Mouse (Mus musculus) limb, embryonic 14.5 days (tissue): ENCODE measurements around the gene Ccdc88c. TPM values are rescaled to one million over a fixed set of nuclear protein-coding genes. Genes with fewer than 3 reads are reported as not detected.
"Not testable (repeated sequence)": the region's sequence is repeated elsewhere in the genome, so short reads cannot be mapped to it uniquely, and the experiment has no call there.

Experiments used
- ATAC-seq: fragments of 200-750 bp; cut with Nextera tagmentation; 2 replicates; pipeline ENCODE4 v1.8.0; 2017; ENCODE audit warnings: low read depth, moderate number of reproducible peaks, moderate TSS enrichment; ENCODE audit not compliant: low FRiP score
- DNase-seq: peaks from one replicate; pipeline ENCODE4 v3.0.0-alpha.2; 2015; ENCODE audit warnings: low spot score
- H3K27ac ChIP-seq: fragments of 300-500 bp; sonication (generic); replicated peaks from 2 replicates; pipeline ENCODE4 v1.5.1; 2014; ENCODE audit warnings: low read depth, mild to moderate bottlenecking, low read length, moderate library complexity, mixed read lengths
- H3K27me3 ChIP-seq: fragments of 300-500 bp; sonication (generic); 2 replicates; pipeline ENCODE4 v1.6.1; 2014; ENCODE audit warnings: low read length, mixed read lengths; ENCODE audit not compliant: control insufficient read depth, insufficient read depth
- H3K36me3 ChIP-seq: fragments of 300-500 bp; sonication (generic); 2 replicates; pipeline ENCODE4 v1.6.1; 2014; ENCODE audit warnings: mild to moderate bottlenecking, low read length, moderate library complexity, mixed read lengths; ENCODE audit not compliant: control insufficient read depth, insufficient read depth
- H3K4me1 ChIP-seq: fragments of 300-500 bp; sonication (generic); 2 replicates; pipeline ENCODE4 v1.6.1; 2014; ENCODE audit warnings: antibody characterized with exemption, low read length, mixed read lengths; ENCODE audit not compliant: control insufficient read depth, insufficient read depth
- H3K4me2 ChIP-seq: fragments of 300-500 bp; sonication (generic); replicated peaks from 2 replicates; pipeline ENCODE4 v1.6.1; 2014; ENCODE audit warnings: low read depth, mild to moderate bottlenecking, low read length, moderate library complexity; ENCODE audit not compliant: severe bottlenecking
- H3K4me3 ChIP-seq: fragments of 300-500 bp; sonication (generic); replicated peaks from 2 replicates; pipeline ENCODE4 v1.5.1; 2014; ENCODE audit warnings: low read length
- H3K9ac ChIP-seq: fragments of 300-500 bp; sonication (generic); 2 replicates; pipeline ENCODE4 v1.6.1; 2014; ENCODE audit warnings: mild to moderate bottlenecking, low read depth, low read length, moderate library complexity; ENCODE audit not compliant: severe bottlenecking
- H3K9me3 ChIP-seq: fragments of 300-500 bp; sonication (generic); 2 replicates; pipeline ENCODE4 v1.6.1; 2016; ENCODE audit warnings: low read length; ENCODE audit not compliant: control insufficient read depth
- POLR2A ChIP-seq: fragments of 200-500 bp; IDR thresholded peaks from 2 replicates; pipeline ENCODE4 v1.8.0; 2012; ENCODE audit warnings: inconsistent platforms, mild to moderate bottlenecking, moderate library complexity, borderline replicate concordance; ENCODE audit not compliant: insufficient read depth, insufficient read length; ENCODE audit errors: extremely low read depth
- WGBS: fragments of 180-500 bp; shearing (Covaris S2); extraction: QIAGEN DNeasy Blood & Tissue Kit; methylation state at CpG from one replicate; pipeline ENCODE4 v1.1.7; 2014; 5-methylcytosine and 5-hydroxymethylcytosine counted together
- polyA plus RNA-seq, 2 experiments: library from polyadenylated mRNA; depleted of rRNA in 1 of 2; stranded (reverse) in 1 of 2; unstranded in 1 of 2; fragments of >200 nt; fragmentation: Nextera tagmentation in 1 of 2; extraction: Ambion mirVana in 1 of 2; gene quantifications; 2 replicates each; pipeline versions ENCODE4 v1.2.1 to v1.2.3; 2012 to 2014

The Ccdc88c gene
- polyA plus RNA-seq, 2 experiments = 5.2 to 6.5 TPM

- H3K4me2 ChIP-seq = no peak overlapping the region
- no peak overlapping the region for H3K27ac ChIP-seq
- no peaks in the 10 kb centered on the region for H3K9me3 ChIP-seq
- no peaks in the 10 kb centered on the region for H3K36me3 ChIP-seq
- WGBS = 42% methylated on average over 5 of the region's 5 CpGs
- no peak overlapping the region for H3K4me3 ChIP-seq
- no peaks in the 10 kb centered on the region for H3K27me3 ChIP-seq
- H3K9ac ChIP-seq = no peak overlapping the region
- TF ChIP-seq POLR2A = no peak
- DNase-seq = no peak
- H3K4me1 ChIP-seq = peaks cover 29% of the 10 kb centered on the region
- no peak for ATAC-seq
Observed at GRCm38 (mm10) chr12:101016412-101016928, 12.4 kb downstream of the Ccdc88c start.

- ATAC-seq (no peak), DNase-seq (no peak)
- H3K36me3 ChIP-seq = no peaks in the 10 kb centered on the region
- H3K27ac ChIP-seq = no peak overlapping the region
- no peaks in the 10 kb centered on the region for H3K9me3 ChIP-seq
- no peaks in the 10 kb centered on the region for H3K27me3 ChIP-seq
- H3K4me1 ChIP-seq = peaks cover 29% of the 10 kb centered on the region
- H3K9ac ChIP-seq = no peak overlapping the region
- WGBS = 55% methylated on average over 4 of the region's 4 CpGs
- H3K4me2 ChIP-seq = no peak overlapping the region
- no peak for TF ChIP-seq POLR2A
- no peak overlapping the region for H3K4me3 ChIP-seq
Observed at GRCm38 (mm10) chr12:101015926-101016325, 12.9 kb downstream of the Ccdc88c start.

DNA sequence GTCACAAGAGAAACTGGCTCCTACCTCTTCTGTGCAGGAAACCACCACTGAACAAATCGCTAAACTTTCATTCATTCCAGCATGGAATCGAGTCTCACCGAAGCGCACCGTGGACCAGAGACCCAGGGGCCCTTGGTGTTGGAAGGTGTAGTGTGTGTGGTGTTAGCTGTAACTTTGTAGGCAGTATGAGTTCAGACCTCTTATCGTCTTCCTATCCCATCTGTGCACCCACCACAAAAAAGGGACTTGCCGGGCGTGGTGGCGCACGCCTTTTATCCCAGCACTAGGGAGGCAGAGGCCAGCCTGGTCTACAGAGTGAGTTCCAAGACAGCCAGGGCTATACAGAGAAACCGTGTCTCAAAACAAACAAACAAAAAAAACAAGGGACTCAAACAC is 13.7 kb downstream of the Ccdc88c start:
- H3K4me2 ChIP-seq = no peak overlapping the region
- TF ChIP-seq POLR2A = no peak
- H3K27me3 ChIP-seq = no peaks in the 10 kb centered on the region
- H3K36me3 ChIP-seq = no peaks in the 10 kb centered on the region
- no peak overlapping the region for H3K27ac ChIP-seq
- ATAC-seq (no peak), DNase-seq (no peak)
- H3K4me3 ChIP-seq = no peak overlapping the region
- no peaks in the 10 kb centered on the region for H3K9me3 ChIP-seq
- peaks cover 27% of the 10 kb centered on the region for H3K4me1 ChIP-seq
- WGBS = 89% methylated on average over 11 of the region's 11 CpGs
- no peak overlapping the region for H3K9ac ChIP-seq

DNA sequence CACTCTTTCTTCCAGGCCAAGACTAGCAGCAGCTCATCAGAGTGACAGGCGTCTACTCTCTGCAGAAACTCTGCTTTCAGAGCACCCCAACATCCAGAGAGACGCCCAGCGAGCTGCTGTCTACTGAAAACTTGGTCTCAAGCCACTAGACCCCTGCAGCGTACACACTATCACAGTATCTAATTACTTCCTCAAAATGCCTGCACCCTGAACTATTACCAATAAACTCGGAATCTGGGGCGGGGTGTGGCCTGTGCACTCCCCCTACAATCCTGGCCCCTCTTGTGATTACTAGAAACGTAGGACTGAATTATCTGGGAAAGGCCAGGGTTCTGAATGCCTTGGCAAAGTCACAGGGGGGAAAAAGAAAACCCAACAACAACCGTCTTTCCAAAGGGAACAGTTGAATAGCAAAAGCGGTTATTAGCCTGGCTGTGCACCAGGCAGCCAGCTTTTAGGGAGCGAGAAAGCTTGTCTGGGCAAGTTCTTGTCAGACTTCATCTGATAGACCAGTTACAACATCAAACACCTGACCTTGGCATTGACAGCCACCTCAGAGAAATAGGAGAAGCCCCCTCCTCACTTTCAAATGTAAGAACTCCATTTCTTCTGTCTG is 14.2 kb downstream of the Ccdc88c start:
- DNase-seq (no peak), ATAC-seq (no peak)
- H3K4me1 ChIP-seq = peaks cover 25% of the 10 kb centered on the region
- no peak overlapping the region for H3K9ac ChIP-seq
- no peak overlapping the region for H3K4me2 ChIP-seq
- H3K4me3 ChIP-seq = no peak overlapping the region
- no peaks in the 10 kb centered on the region for H3K36me3 ChIP-seq
- H3K27ac ChIP-seq = no peak overlapping the region
- TF ChIP-seq POLR2A = no peak
- H3K9me3 ChIP-seq = no peaks in the 10 kb centered on the region
- 46% methylated on average over 10 of the region's 10 CpGs for whole genome bisulfite sequencing
- H3K27me3 ChIP-seq = no peaks in the 10 kb centered on the region

- DNase-seq, H3K4me3 ChIP-seq, H3K9ac ChIP-seq, H3K9me3 ChIP-seq, H3K4me2 ChIP-seq, H3K36me3 ChIP-seq, ATAC-seq, H3K27me3 ChIP-seq, H3K27ac ChIP-seq: not testable (repeated sequence)
- WGBS = 94% methylated on average over 9 of the region's 9 CpGs
- peaks cover 25% of the 10 kb centered on the region for H3K4me1 ChIP-seq
Observed at GRCm38 (mm10) chr12:101013668-101014067, 15.2 kb downstream of the Ccdc88c start.

- Histone ChIP-seq H3K4me1 (peaks cover 24% of the 10 kb centered on the region), H3K4me2 (no peak overlapping the region), H3K36me3 (no peaks in the 10 kb centered on the region), H3K9me3 (no peaks in the 10 kb centered on the region), H3K27me3 (no peaks in the 10 kb centered on the region), H3K4me3 (no peak overlapping the region), H3K9ac (no peak overlapping the region), H3K27ac (no peak overlapping the region)
- ATAC-seq (no peak), DNase-seq (no peak)
- WGBS = 47% methylated on average over 8 of the region's 8 CpGs
- TF ChIP-seq POLR2A = no peak
Observed at GRCm38 (mm10) chr12:101013078-101013665, 15.7 kb downstream of the Ccdc88c start.
